Mouse (Mus musculus) central nervous system, embryonic 14 days (tissue): ENCODE data around the gene Trim23. TPM values are rescaled to one million over a fixed set of nuclear protein-coding genes. Genes with fewer than 3 reads are reported as not detected.

Source experiments
- polyA plus RNA-seq: library from polyadenylated mRNA; depleted of rRNA; stranded (reverse); fragments of >200 nt; gene quantifications from 2 replicates; pipeline ENCODE4 v1.2.3, GENCODE M21; 2012; rRNA removed

Trim23 gene
- polyA plus RNA-seq = 22.7 and 24.7 TPM in 2 replicates

DNA sequence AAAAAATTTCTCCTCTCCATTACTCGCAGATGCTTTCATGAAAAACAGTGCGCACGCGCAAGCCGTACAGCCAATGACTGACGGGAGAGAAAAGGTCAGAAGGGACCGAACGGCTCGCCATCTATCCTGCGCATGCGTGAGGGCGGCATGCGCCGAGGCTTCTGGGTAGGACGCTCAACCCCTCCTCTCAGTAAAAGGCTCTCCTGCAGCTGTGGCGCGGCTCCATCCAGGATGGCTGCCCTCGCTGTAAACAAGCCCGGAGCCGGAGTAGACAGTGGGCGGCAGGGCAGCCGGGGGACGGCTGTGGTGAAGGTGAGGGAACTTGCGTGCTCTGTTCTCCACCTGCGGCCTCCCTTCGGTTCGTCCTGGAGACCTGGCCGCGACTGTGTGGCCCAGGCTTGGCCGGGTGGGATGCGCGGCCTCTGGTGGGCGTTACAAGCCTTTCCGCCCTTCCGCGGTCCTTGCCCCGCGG, at the start of gene Trim23:
Trim23 (plus strand) TSS at position 148 of the 472 bp plus-strand sequence.

DNA sequence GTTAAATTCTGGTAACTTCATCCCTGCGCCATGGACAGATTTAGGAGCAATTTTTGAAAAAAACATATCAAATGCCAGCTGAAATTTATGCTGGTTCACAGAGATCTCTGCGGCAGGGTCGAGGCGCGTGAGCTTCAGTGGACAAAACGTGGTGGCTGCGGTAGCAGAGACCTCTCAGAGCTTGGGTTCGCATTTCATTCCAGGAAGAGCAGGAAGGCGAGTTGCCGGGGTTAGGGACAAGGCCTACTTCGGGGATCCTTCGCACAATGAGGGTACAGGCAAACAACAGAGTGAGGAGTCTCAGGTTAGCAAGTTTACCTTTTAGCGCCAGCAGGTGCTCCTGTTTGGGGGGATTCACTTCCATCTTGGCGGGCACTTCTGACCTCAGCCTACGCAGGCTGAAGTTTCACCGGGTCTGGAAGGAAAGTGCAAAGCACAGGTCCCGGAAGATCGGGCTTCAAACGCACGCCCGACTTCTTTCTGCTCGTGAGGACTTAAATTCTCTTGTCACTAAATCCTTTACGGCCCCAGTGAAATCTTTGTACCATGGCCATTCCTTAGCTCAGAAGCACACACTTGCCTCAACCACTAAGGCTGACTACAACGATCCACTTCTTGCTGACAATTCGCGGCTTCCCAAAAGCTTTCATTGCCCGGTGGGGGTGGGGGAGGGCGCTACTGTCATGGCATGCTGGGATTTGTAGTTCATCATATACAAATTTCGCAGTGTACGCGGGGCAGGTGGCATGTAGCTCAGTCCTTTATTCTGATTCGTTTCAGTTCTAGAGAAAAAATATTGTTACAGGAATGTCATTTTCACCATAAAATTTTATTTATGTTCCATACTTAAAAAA, 574 bp upstream of the Trim23 start, which contains the start of gene Trappc13:
Trappc13 (minus strand) TSS at position 674 of the 854 bp plus-strand sequence.

GRCm38 (mm10) chr13:104228384-104229066, 49.9 kb downstream of the Trim23 start, which contains the start of the genes Cenpk and Ppwd1:
Gene Cenpk (plus strand): TSS chr13:104228611.
Gene Ppwd1 (minus strand): TSS chr13:104228843.

Other genes with a start within 250 kb of the Trim23 start
- gene Nln, start 69.2 kb upstream of the Trim23 start, polyA plus RNA-seq = 24.0 and 26.4 TPM in 2 replicates
- 18.4 and 21.7 TPM in 2 replicates for gene Sgtb, start 69.1 kb upstream of the Trim23 start, polyA plus RNA-seq
- gene Trappc13, start 328 bp upstream of the Trim23 start, polyA plus RNA-seq = 26.6 and 31.1 TPM in 2 replicates
- gene Cenpk, start 49.8 kb downstream of the Trim23 start, polyA plus RNA-seq = 15.8 and 19.7 TPM in 2 replicates
- 9.8 and 10.6 TPM in 2 replicates for gene Ppwd1, start 50.0 kb downstream of the Trim23 start, polyA plus RNA-seq
- 7.0 and 8.5 TPM in 2 replicates for gene Adamts6, start 109.0 kb downstream of the Trim23 start, polyA plus RNA-seq